Mouse (Mus musculus) lung, postnatal 36 days (tissue): ENCODE measurements around the gene Efl1.
A peak's percentile ranks its signal among the peaks of the same experiment; 100 is the strongest.

Source experiments
- DNase-seq: peaks from one replicate; pipeline ENCODE4 v3.0.0; 2022; ENCODE audit warnings: mixed read lengths

Gene Efl1

DNA sequence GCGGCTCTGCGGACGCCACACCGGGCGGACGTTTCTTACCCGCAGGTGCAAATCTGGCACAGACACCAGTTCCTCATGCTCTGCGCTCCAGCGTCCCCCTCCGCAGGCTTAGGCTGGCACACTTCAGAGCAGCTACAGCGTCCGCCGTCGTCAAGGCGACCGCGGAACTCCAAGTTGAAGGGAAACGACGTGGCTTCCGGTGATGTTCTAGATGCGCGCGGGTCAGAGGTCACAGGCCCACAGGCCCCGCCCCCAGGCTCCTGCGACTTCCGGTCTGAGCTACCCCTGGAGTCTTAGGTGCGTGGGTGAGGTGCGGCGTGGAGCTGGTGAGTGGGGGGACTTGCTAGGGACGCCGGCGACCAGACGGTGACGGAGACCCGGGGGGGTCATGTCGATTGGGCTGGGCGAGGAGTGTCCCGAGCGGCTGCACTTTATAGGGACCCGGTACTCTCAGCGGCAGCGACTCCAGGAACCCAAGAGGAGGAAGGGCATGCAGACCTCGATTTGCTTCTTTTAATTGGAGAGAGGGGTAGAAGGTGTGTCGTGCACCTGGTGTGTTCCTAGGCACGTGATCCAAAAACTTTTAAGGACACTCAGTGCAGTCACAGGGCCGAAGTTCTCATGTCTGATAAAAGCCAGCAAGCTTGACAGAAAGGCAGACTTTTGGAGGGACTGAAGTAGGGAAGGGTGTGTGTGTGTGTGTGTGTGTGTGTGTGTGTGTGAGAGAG is at the start of gene Efl1, which contains the start of gene Saxo2:
Gene Efl1 (plus strand): TSS at position 262 of the 728 bp plus-strand sequence.
Gene Saxo2 (minus strand): TSS at position 176 of the 728 bp plus-strand sequence.
- DNase-seq: peak; percentile 99

DNA sequence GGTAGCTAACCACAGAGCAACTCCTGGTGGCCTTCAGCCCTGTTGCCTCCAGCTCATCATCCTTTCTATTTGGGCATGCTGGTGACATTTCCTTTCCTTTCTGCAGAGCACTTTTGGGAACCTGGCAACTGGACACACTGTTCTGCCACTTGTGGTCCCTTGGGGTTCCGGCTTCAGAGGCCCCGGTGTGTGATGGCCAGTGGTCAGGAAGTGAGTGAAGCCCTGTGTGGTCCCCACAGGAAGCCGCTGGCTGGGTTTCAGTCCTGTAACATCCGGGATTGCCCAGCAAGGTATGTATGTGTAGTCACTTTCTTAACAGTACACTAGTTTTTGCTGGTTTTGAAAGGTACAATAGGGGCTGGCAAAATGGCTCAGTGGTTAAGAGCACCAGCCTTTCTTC is 46.4 kb upstream of the Efl1 start:
- DNase-seq: no peak

DNA sequence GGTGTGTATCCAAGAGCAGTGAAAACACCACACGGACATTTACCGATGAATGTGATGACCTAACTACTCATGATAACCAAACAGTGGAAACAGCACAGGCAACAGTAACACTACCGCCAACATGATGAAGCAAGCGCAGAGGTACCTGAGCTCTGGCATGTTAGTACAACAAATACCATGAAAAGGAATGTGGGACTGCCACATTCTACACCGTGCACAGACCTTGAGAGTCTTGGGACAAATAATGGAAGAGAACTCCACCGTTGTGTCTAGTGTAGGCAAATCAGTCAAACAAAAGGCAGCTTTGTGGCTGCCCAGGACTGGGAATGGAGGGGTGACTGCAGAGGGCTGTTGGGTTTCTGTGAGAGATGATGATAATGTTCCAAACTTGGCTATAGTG is 43.0 kb upstream of the Efl1 start:
- DNase-seq: peak; percentile 55

DNA sequence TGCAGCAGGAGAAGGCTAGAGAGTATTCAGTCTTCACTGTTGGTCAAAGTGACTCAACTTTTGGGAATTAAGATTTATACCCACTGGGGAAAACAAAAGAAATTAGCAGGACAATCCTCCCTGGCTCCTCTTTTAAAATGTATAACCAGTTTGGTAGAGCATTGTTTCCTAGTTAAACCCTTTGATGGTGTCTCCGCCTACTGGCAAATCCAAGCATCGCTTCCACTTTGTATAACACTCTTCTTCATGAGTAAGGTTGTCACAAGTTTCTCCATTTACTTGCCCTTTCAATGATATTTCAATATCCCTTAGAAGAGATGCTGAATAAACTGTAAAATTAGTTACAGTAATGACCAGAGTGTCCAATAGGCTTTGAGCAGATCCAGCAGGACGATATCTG is 38.8 kb upstream of the Efl1 start:
- DNase-seq: peak; percentile 40

DNA sequence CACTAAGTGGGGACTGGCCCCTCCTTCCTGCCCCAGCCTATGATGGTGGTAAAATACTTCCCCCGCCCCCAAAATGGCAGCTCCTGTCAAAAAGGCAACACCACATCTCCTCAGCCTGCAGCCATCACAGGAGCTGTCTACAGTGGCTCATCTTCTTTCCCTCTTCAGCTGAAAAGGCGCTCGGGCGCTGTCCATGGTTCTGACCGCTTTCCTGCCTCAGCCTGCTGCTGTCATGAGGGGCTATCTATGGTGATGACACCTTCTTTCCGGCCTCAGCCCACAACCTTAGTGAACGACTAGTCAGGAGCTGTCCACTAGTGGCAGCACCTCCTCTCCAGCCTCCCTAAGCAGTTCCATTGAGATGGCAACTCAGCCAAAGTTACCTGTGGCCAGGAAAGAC is 23.1 kb upstream of the Efl1 start:
- DNase-seq: peak; percentile 18

DNA sequence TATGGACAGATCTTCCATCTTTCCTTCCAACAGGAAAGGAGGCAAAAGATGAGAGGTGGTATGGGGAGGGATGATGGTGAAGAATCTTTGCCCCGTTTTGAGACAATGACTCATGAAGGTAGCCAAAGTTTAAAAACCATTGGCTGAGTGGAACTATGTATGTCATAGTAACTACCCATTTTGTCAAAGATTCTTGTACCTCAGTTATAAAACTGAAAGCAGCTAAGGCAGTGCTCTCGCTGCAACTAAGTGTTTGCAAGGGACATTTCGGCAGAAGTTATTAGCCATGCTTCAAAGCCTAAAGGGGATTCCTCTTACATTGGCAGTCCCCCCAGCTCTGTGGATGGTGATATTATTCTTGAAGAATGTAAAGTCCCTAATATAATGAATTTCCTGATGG is 1.2 kb upstream of the Efl1 start:
- DNase-seq: no peak

DNA sequence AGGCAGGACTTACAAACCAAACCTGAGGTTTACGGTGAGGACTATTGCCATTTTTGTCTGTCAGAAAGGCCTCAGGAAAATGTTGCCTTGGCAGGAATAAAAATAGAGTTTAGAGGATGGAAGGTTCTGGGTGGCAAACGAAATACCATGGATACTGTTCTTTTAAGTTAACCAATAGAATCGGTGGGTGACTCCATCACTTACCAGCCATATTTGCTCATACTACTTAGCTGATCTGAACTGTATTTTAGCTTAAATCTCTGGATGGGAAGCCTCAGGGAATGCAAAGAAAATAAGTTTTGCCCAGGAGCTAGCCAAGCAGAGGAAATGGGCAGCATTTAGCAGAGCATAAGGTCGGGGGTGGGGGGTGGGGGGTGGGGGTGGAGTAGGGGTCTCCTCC is 505 bp upstream of the Efl1 start:
- no peak for DNase-seq

DNA sequence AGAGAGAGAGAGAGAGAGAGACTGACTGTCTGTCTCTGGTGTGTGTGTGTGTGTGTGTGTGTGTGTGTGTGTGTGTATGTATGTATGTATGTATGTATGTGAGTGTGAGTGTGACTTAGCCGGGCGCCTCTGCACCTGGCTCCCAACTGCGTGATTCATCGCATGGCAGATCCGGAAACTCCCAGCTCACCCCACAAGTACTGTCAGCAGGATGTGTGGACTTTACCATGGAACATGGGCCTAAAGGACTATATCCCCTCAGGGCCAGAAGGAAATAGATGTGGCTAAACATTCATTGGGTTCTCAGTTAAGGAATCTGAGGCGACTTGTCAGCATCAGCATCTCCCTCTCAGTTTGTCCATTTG is 649 bp downstream of the Efl1 start:
- DNase-seq: no peak

DNA sequence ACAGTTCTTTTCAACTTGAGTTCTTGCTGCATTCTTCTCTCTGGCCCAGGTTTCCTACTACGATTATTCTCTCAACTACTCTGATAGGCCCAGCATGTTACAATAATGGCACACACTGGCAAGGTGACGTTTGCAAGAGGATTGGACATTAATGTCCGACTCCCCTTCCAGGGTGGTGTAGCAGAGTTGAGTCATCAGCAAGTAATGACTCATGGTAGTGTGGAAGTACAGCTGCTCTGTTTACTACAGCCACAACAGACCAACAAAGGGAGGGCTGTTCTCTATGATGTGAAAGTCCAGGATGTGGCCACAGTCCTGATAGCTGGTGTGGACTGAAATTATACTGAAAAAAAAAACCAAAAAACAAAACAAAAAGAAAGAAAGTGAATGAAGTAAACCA is 16.2 kb downstream of the Efl1 start:
- no peak for DNase-seq

DNA sequence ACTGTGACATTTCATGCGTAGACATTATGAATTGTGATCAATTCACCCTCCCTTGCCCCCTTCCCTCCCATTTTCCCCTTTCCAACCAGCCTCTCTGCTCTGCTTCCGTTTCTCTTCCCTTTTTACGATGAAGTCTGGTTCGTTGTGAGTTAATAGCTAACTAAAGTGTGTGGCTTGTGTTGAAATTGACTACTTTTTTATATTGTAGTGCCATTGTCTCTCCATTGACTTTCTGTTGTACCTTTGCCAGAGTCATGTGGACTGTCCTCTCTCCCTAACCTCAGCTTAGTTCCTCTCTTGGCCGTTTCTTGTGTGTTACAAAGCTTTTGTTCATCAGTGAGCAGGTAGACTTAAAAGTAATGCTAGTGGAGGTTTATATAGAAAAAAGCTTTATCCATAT is 27.6 kb downstream of the Efl1 start:
- DNase-seq: peak; percentile 23

DNA sequence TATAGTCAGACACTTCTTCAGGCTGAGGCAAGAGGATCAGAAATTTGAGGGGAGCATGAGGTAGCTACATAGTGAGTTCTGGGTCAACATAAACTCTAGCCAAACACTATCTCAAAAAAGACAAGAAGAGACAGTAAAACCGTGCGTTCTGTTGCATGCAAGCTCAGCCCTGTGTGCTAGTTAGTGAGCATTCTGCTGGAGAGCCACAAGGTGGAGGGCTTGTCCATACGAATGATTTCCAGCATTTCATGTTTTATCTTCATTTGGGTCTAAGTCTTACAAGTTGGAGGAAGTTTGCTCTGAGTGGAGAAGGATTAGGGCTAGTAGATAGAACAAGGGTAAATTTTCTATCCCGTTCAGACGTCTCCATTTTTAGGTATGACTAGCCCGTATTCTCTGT is 28.4 kb downstream of the Efl1 start:
- DNase-seq: no peak

DNA sequence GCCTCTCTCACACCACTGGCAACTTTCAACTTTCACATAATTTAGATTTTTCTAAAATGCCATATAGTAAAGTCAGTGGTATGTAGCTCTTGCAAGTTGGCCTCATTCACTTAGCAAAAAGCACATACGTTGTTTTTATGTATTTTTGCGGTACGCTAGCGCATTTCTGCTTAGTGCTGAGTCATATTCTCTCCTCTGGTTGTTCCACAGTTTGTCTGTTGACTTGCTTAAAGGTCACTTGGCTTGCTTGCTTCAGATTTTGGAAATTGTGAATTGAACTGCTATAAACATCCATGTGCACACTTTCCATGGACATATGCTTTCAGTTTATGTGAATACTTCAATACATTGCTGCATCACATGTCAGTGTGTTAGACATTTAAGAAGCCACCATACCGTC is 31.5 kb downstream of the Efl1 start:
- no peak for DNase-seq

DNA sequence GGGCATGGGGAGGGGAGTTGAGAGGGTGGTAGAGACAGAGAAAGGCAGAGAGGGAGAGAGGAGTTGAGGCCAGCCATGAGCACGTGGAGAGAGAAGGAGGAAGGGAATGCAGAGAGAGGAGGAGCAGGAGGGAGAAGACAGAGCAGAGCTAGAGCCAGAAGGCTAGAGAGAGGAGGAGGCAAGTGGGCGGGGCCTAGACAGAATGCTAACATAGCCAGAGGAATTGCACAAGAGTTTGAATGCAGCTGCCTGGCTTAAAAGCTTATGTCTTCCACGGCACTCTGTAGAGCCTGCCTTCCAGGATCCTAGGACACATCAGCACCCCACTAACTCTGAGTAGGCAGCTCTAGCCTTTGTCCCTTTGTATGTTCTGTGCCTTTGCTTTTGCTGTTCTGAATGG is 40.3 kb downstream of the Efl1 start:
- DNase-seq: peak; percentile 75

DNA sequence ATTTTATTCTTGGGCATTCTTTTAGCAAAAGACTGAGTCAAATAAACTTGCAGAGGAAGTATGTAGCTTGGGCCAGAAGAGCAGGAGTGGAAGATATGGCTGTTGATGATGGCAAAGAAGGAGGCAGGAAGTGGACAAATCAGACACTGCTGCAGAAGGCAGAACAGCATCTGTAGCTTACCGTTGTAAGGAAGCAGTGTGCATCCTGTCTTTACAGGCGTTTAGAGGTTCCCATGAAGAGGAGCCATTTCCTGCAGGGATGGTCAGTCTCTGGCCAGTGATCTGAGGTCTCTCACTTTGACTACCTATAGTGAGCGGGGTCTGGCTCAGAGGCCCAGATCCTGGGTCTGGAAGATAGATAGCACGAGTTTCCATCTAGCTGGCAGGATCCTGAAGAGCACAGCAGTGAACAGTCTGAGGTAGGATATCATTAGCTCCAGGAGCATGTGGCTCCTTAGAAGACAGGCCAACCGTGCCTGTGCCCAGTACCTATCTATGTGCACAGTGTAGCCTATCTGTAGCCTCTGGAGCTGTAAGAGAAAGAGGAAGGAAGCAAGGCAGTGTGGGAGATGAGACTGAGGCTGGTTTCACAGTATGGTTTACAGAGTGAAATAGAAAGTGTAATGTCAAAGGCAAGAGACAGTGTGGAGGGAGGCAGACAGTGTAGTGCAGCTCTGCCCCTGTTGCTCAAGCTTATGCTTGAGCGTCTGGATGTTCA is 42.8 kb downstream of the Efl1 start:
- DNase-seq: peak; percentile 4

DNA sequence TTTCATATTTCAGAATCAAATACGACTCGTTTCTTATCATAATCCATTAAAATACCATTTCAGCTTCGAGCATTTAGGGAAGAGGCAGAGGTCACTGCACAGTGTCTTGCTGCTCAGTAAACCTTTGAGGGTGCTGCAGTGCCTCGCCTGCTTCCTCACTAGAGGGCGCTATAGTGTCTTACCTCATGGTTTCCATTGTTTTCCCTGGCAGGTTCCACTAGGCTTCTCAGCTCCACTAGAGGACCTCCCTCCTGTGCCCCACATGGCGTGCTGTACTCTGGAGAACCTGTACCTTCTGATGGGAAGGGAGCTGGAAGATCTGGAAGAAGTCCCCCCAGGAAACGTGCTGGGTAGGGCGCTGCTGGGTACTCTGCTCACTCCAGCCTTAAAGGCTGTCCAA is 49.3 kb downstream of the Efl1 start:
- DNase-seq: peak; percentile 15

DNA sequence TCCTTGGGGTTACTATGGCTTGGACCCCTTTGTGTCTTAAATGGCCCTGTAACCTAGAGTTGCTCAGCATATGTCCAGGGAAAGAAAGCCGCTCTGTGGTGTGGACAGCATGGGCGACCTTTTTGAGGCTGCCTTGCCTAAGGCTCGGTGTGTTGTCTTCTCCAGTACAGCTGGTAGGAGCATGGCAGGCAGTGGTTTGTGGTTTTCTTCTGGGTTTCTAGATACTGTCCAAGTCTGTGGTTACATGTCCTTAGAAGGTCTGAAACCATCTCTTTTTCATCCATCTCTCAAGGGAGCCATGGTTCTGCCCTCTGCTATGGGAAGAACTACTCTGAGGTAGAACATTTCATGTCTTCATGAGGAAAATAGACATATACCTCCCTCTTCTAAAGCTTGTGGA is 50.6 kb downstream of the Efl1 start:
- DNase-seq: no peak

DNA sequence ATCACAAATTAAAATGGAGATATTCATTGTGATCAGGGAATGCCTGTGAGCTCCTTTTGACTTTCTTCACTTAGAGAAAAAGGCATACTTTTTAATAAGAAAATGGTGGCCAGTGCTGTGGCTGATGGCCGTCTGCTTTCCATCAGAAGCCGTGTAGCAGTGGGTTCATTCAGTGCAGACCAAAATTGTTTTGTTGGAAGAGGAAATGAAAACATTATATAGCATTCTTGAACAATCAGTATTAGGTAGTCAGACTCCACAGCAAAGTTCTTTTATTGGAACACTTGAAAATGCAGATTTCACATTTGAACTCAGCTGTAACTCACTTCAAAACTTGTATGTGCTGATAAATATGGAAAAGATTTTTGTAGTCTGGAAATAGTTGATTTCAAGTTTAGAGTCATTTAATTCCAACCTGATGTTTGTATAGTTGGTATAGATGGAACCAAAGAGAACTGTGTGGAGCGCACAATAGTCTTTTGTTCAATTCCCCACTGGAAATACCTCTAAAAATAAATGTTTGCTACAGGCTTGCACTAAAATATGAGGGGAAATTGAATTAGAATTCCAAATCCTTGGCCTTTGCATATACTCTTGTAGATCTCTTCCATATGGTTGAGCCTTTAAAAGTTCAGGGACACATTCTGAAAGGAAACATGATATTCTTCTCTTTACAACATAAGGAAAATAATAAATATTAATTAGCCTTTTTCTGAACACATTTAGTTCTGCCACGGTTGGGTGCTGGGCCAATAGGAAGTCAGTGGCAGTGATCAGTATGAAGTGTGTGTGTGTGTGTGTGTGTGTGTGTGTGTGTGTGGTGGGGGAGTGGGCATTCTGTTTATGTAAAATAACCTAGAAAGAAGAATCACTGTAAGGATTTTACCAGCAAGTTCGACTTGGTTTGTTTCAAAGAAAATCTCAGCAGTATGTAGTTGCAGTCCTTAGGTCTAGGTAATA is 54.2 kb downstream of the Efl1 start:
- DNase-seq: no peak

DNA sequence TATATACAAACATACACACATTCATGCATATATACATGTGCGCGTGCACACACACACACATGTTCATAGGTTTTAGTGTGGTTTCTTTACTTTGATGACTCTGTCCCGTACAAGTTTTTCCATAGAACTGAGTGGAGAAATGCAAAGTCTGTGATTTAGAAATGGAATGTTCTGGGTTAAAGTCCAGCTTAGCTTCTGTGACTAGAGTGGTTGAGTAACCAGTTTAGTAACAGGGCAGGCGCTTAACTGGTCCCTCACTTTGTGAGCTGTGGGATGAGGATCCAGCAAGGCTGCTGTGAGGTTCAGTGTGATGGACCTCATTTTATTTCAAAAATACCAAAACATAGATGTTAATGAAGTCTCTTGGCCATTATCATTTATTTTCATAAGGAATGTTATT is 60.8 kb downstream of the Efl1 start:
- DNase-seq: no peak

DNA sequence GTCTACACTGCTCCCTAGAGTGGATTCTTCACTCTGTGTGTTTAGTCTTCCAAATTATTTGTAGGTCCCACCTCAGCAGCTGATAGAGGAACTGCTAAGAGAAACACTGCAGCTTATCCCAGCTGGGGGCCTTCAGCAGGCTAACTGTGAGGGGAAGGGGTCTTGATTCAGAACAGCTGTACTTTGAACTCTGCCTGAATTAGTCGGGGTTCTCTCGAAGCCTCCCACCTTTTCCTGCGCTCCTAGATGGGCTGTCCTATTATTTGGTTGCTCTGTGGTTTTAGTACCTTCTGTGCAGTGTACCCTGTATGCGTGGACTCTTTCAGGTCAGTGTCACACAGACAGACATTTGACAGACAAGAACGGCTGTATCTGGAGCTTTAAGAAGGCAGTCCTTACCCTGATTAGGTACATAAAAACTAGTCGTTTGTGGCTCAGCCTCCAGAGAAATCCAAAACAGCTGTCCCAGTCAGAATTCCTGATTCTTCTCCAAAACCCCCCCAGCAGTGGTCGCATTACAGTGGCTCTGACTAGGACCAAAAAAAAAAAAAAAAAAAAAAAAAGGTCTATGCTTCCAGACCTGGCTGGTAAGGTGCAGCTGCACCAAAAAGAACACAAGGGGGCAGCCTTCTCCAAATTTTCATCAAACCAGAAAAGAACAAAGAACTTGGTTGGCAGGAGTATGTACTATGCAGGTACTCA is 66.9 kb downstream of the Efl1 start:
- peak; percentile 70 for DNase-seq

DNA sequence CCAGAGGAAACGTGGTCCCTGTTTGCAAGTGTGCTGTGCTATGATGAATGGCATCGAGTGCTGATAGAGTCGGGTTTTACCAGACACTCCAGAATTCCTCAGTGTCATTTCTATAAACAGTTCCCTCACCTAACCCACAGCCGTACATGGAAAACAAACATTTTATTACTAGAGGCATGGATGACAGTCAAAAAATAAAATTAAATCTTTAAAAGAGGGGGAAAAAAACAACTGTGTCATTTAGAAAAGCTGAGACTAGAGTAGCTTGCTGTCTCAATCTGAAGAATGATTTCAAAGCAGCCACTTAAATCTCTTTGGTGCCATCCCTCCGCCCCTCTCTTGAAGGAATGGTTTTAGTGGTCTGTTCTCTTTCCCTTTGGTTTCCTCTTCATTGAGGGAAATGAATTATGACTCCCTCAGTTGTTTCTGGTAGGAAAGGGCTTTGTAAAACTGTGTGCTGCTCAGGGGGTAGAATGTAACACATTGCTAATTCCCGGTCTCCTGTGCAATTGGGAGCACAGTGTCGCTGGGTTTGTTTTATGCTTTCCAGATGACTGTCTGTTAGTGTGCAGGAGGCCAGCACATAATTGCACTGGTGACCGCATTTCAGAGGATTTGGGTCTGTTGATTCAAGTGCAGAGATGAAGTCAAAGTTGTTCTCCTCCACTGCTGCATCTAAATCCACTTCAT is 67.6 kb downstream of the Efl1 start:
- no peak for DNase-seq

DNA sequence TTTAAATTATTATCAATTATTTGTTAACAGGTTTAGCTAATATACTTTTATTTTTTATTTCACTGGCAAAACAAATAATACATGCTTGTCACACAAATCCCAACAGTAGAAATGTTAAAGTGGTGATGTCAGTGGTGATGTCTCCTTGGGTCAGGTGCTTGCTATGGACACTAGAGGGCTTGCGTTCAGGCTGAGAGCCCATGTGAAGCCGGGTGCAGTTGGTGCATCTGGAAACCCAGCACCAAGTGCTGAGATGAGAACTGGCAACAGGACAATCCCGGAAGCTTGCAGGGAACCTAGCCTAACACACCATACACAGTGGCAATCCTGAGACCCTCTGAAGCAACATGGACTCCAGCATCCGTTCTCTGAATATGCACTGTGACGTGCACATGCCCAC is 70.9 kb downstream of the Efl1 start:
- DNase-seq: peak; percentile 14

DNA sequence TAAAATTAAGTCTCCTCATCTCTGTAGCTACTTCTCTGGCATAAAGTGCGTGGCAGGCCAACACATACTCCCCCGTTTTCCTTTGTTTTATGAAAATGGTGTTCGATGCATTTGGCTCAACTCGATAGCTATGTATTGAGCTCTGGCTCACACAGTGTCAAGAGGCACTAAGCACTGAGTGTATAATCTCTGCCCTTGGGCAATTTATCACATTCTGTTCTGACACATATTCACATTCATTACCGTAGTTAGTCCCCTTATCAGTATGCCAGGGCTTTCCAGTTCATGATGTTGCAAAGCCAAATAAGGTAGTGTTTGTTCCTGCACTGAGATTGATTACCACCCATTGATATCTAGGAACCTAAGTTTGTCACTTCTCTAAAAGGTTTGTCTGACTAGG is 71.3 kb downstream of the Efl1 start:
- no peak for DNase-seq
